Mouse (Mus musculus) stomach, embryonic 15.5 days (tissue): ENCODE measurements around the gene Ctsll3. TPM values are rescaled to one million over a fixed set of nuclear protein-coding genes. Genes with fewer than 3 reads are reported as not detected.

ENCODE experiments used
- ATAC-seq: fragments of 200-750 bp; cut with Nextera tagmentation; 2 replicates; pipeline ENCODE4 v1.8.0; 2017; ENCODE audit warnings: low read depth, moderate number of reproducible peaks, moderate TSS enrichment; ENCODE audit not compliant: insufficient read depth, low FRiP score
- H3K27ac ChIP-seq: fragments of 300-500 bp; sonication (generic); 2 replicates; pipeline ENCODE4 v1.5.1; 2015; ENCODE audit warnings: mild to moderate bottlenecking, inconsistent platforms
- H3K27me3 ChIP-seq: fragments of 300-500 bp; sonication (generic); replicated peaks from 2 replicates; pipeline ENCODE4 v1.6.1; 2015; ENCODE audit warnings: inconsistent platforms
- H3K36me3 ChIP-seq: fragments of 300-500 bp; sonication (generic); 2 replicates; pipeline ENCODE4 v1.6.1; 2015; ENCODE audit warnings: inconsistent platforms
- H3K4me1 ChIP-seq: fragments of 300-500 bp; sonication (generic); 2 replicates; pipeline ENCODE4 v1.6.1; 2015; ENCODE audit warnings: inconsistent platforms
- H3K4me2 ChIP-seq: fragments of 300-500 bp; sonication (generic); 2 replicates; pipeline ENCODE4 v1.6.1; 2015; ENCODE audit warnings: mild to moderate bottlenecking, inconsistent platforms
- H3K4me3 ChIP-seq: fragments of 300-500 bp; sonication (generic); replicated peaks from 2 replicates; pipeline ENCODE4 v1.5.1; 2015; ENCODE audit warnings: inconsistent platforms
- H3K9ac ChIP-seq: fragments of 300-500 bp; sonication (generic); 2 replicates; pipeline ENCODE4 v1.6.1; 2015; ENCODE audit warnings: inconsistent platforms
- H3K9me3 ChIP-seq: fragments of 300-500 bp; sonication (generic); 2 replicates; pipeline ENCODE4 v1.6.1; 2016; ENCODE audit warnings: inconsistent platforms
- WGBS: fragments of 180-500 bp; shearing (Covaris S2); methylation state at CpG from one replicate; pipeline ENCODE4 v1.1.7; 2015; 5-methylcytosine and 5-hydroxymethylcytosine counted together
- polyA plus RNA-seq: library from polyadenylated mRNA; unstranded; fragments of >200 nt; fragmentation: Nextera tagmentation; extraction: Ambion mirVana; gene quantifications from 2 replicates; pipeline ENCODE4 v1.2.1, GENCODE M21; 2015

The Ctsll3 gene
- not detected in 2 replicates for polyA plus RNA-seq

- H3K9ac ChIP-seq, result no peak within 1 kb of the TSS
- H3K27me3 ChIP-seq, result no peaks in the 10 kb centered on the region
- no peak within 1 kb of the TSS for H3K4me2 ChIP-seq
- no peaks in the 10 kb centered on the region for H3K4me1 ChIP-seq
- no peak within 1 kb of the TSS for H3K27ac ChIP-seq
- 74% methylated on average over 1 of the region's 1 CpGs for WGBS
- no peak for ATAC-seq
- H3K4me3 ChIP-seq, result no peak within 1 kb of the TSS
- H3K36me3 ChIP-seq, result no peaks in the 10 kb centered on the region
- H3K9me3 ChIP-seq, result no peaks in the 10 kb centered on the region
These were observed at the start of gene Ctsll3 for GRCm38 (mm10) chr13:60802749-60803148. Gene Ctsll3 (minus strand): TSS chr13:60802849.

GRCm38 (mm10) chr13:60848241-60849120 is 45.8 kb upstream of the Ctsll3 start:
- WGBS, result 80% methylated on average over 4 of the region's 4 CpGs
- ATAC-seq, result no peak

GRCm38 (mm10) chr13:60843153-60843552 is 40.5 kb upstream of the Ctsll3 start:
- H3K36me3 ChIP-seq, result no peaks in the 10 kb centered on the region
- no peaks in the 10 kb centered on the region for H3K27me3 ChIP-seq
- H3K4me2 ChIP-seq, result no peak overlapping the region
- H3K9me3 ChIP-seq, result no peaks in the 10 kb centered on the region
- H3K27ac ChIP-seq, result no peak overlapping the region
- no peak overlapping the region for H3K9ac ChIP-seq
- 87% methylated on average over 8 of the region's 8 CpGs for WGBS
- no peaks in the 10 kb centered on the region for H3K4me1 ChIP-seq
- no peak for ATAC-seq
- no peak overlapping the region for H3K4me3 ChIP-seq

More at GRCm38 (mm10) chr13:60848241-60849120, 45.8 kb upstream of the Ctsll3 start:
- peak overlapping the region; percentile 35; the same call in 1 of the 2 replicates for H3K27ac ChIP-seq
- H3K4me3 ChIP-seq, result no peak overlapping the region
- no peaks in the 10 kb centered on the region for H3K4me1 ChIP-seq
- no peak overlapping the region for H3K4me2 ChIP-seq
- no peaks in the 10 kb centered on the region for H3K36me3 ChIP-seq
- no peak overlapping the region for H3K9ac ChIP-seq
- H3K9me3 ChIP-seq, result no peaks in the 10 kb centered on the region
- H3K27me3 ChIP-seq, result no peaks in the 10 kb centered on the region

GRCm38 (mm10) chr13:60842703-60843102 is 40.1 kb upstream of the Ctsll3 start:
- ATAC-seq, result no peak
- Histone ChIP-seq H3K27ac (no peak overlapping the region), H3K9ac (no peak overlapping the region), H3K4me3 (no peak overlapping the region), H3K4me1 (no peaks in the 10 kb centered on the region), H3K9me3 (no peaks in the 10 kb centered on the region), H3K4me2 (no peak overlapping the region), H3K36me3 (no peaks in the 10 kb centered on the region), H3K27me3 (no peaks in the 10 kb centered on the region)
- 68% methylated on average over 6 of the region's 6 CpGs for WGBS

- H3K9me3 ChIP-seq, result no peaks in the 10 kb centered on the region
- no peak overlapping the region for H3K4me3 ChIP-seq
- H3K36me3 ChIP-seq, result no peaks in the 10 kb centered on the region
- no peak overlapping the region for H3K9ac ChIP-seq
- no peak for ATAC-seq
- no peaks in the 10 kb centered on the region for H3K27me3 ChIP-seq
- H3K4me2 ChIP-seq, result no peak overlapping the region
- H3K4me1 ChIP-seq, result no peaks in the 10 kb centered on the region
- no peak overlapping the region for H3K27ac ChIP-seq
- 61% methylated on average over 2 of the region's 2 CpGs for WGBS
These were observed 36.8 kb upstream of the Ctsll3 start for GRCm38 (mm10) chr13:60839353-60839902.

- Histone ChIP-seq H3K36me3 (no peaks in the 10 kb centered on the region), H3K4me3 (no peak overlapping the region), H3K4me1 (no peaks in the 10 kb centered on the region), H3K9ac (no peak overlapping the region), H3K27me3 (no peaks in the 10 kb centered on the region), H3K4me2 (no peak overlapping the region), H3K9me3 (no peaks in the 10 kb centered on the region), H3K27ac (no peak overlapping the region)
- no peak for ATAC-seq
- 47% methylated on average over 3 of the region's 3 CpGs for WGBS
These were observed 23.4 kb upstream of the Ctsll3 start for GRCm38 (mm10) chr13:60826052-60826451.

GRCm38 (mm10) chr13:60820486-60821175 is 18.0 kb upstream of the Ctsll3 start:
- ATAC-seq, result no peak
- H3K4me1 ChIP-seq, result no peaks in the 10 kb centered on the region

GRCm38 (mm10) chr13:60819469-60819868 is 16.8 kb upstream of the Ctsll3 start:
- no peaks in the 10 kb centered on the region for H3K9me3 ChIP-seq
- no peak overlapping the region for H3K4me3 ChIP-seq
- no peaks in the 10 kb centered on the region for H3K4me1 ChIP-seq
- no peak overlapping the region for H3K9ac ChIP-seq
- WGBS, result 9% methylated on average over 7 of the region's 7 CpGs
- no peak overlapping the region for H3K4me2 ChIP-seq
- no peaks in the 10 kb centered on the region for H3K36me3 ChIP-seq
- no peaks in the 10 kb centered on the region for H3K27me3 ChIP-seq
- H3K27ac ChIP-seq, result no peak overlapping the region
- no peak for ATAC-seq

More at GRCm38 (mm10) chr13:60820486-60821175, 18.0 kb upstream of the Ctsll3 start:
- Histone ChIP-seq H3K4me2 (no peak overlapping the region), H3K9ac (no peak overlapping the region), H3K27ac (no peak overlapping the region), H3K4me3 (no peak overlapping the region), H3K9me3 (no peaks in the 10 kb centered on the region), H3K27me3 (no peaks in the 10 kb centered on the region), H3K36me3 (no peaks in the 10 kb centered on the region)
- WGBS, result 59% methylated on average over 3 of the region's 3 CpGs

- 45% methylated on average over 1 of the region's 1 CpGs for WGBS
- no peak overlapping the region for H3K4me2 ChIP-seq
- ATAC-seq, result no peak
These were observed 11.1 kb upstream of the Ctsll3 start for GRCm38 (mm10) chr13:60813722-60814121.

GRCm38 (mm10) chr13:60812768-60813167 is 10.1 kb upstream of the Ctsll3 start:
- Histone ChIP-seq H3K9ac (no peak overlapping the region), H3K4me3 (no peak overlapping the region), H3K9me3 (no peaks in the 10 kb centered on the region), H3K36me3 (no peaks in the 10 kb centered on the region), H3K4me2 (no peak overlapping the region), H3K27me3 (no peaks in the 10 kb centered on the region), H3K4me1 (no peaks in the 10 kb centered on the region), H3K27ac (no peak overlapping the region)
- WGBS, result 68% methylated on average over 6 of the region's 6 CpGs
- no peak for ATAC-seq

More at GRCm38 (mm10) chr13:60813722-60814121, 11.1 kb upstream of the Ctsll3 start:
- no peaks in the 10 kb centered on the region for H3K9me3 ChIP-seq
- no peak overlapping the region for H3K27ac ChIP-seq
- H3K4me3 ChIP-seq, result no peak overlapping the region
- H3K36me3 ChIP-seq, result no peaks in the 10 kb centered on the region
- no peaks in the 10 kb centered on the region for H3K4me1 ChIP-seq
- H3K27me3 ChIP-seq, result no peaks in the 10 kb centered on the region
- H3K9ac ChIP-seq, result no peak overlapping the region

- no peaks in the 10 kb centered on the region for H3K9me3 ChIP-seq
- no peaks in the 10 kb centered on the region for H3K36me3 ChIP-seq
- H3K4me3 ChIP-seq, result no peak overlapping the region
- WGBS, result 69% methylated on average over 2 of the region's 2 CpGs
- no peak overlapping the region for H3K9ac ChIP-seq
- no peak for ATAC-seq
- no peaks in the 10 kb centered on the region for H3K27me3 ChIP-seq
- no peak overlapping the region for H3K4me2 ChIP-seq
- H3K4me1 ChIP-seq, result no peaks in the 10 kb centered on the region
- no peak overlapping the region for H3K27ac ChIP-seq
These were observed 7.0 kb upstream of the Ctsll3 start for GRCm38 (mm10) chr13:60809690-60810089.

- no peak for ATAC-seq
- Histone ChIP-seq H3K9ac (no peak overlapping the region), H3K36me3 (no peaks in the 10 kb centered on the region), H3K27ac (no peak overlapping the region), H3K27me3 (no peaks in the 10 kb centered on the region), H3K4me2 (no peak overlapping the region), H3K4me3 (no peak overlapping the region), H3K9me3 (no peaks in the 10 kb centered on the region), H3K4me1 (no peaks in the 10 kb centered on the region)
- 79% methylated on average over 1 of the region's 1 CpGs for WGBS
These were observed 13.2 kb downstream of the Ctsll3 start for GRCm38 (mm10) chr13:60789466-60789865.
